Mouse (Mus musculus): ENCODE measurements around the gene Efcab2.

Efcab2 gene

GRCm38 (mm10) chr1:178485138-178485867, 79.4 kb downstream of the Efcab2 start:
- no peak for DNase-seq (ENCODE audit: low spot score)

- DNase-seq (ENCODE audit: low spot score) = no peak
Measured at GRCm38 (mm10) chr1:178485868-178486220, 80.0 kb downstream of the Efcab2 start.

GRCm38 (mm10) chr1:178486828-178487227, 80.9 kb downstream of the Efcab2 start:
- DNase-seq (ENCODE audit: low spot score) = no peak

- DNase-seq (ENCODE audit: low spot score) = no peak
Measured at GRCm38 (mm10) chr1:178489127-178489526, 83.2 kb downstream of the Efcab2 start.

- no peak for DNase-seq (ENCODE audit: low spot score)
Measured at GRCm38 (mm10) chr1:178491733-178492132, 85.8 kb downstream of the Efcab2 start.

- DNase-seq (ENCODE audit: low spot score) = no peak
Measured at GRCm38 (mm10) chr1:178492493-178492892, 86.6 kb downstream of the Efcab2 start.

- no peak for DNase-seq (ENCODE audit: low spot score)
Measured at GRCm38 (mm10) chr1:178496186-178496585, 90.3 kb downstream of the Efcab2 start.

GRCm38 (mm10) chr1:178496841-178497240, 91.0 kb downstream of the Efcab2 start:
- DNase-seq (ENCODE audit: low spot score) = peak; percentile 32

GRCm38 (mm10) chr1:178506938-178507337, 101.1 kb downstream of the Efcab2 start:
- no peak for DNase-seq (ENCODE audit: low spot score)

GRCm38 (mm10) chr1:178512323-178513031, 106.6 kb downstream of the Efcab2 start:
- DNase-seq (ENCODE audit: low spot score) = no peak

GRCm38 (mm10) chr1:178513954-178514353, 108.1 kb downstream of the Efcab2 start:
- no peak for DNase-seq (ENCODE audit: low spot score)

- DNase-seq (ENCODE audit: low spot score) = no peak
Measured at GRCm38 (mm10) chr1:178515839-178516238, 110.0 kb downstream of the Efcab2 start.

- no peak for DNase-seq (ENCODE audit: low spot score)
Measured at GRCm38 (mm10) chr1:178522389-178522788, 116.5 kb downstream of the Efcab2 start.

- DNase-seq (ENCODE audit: low spot score) = no peak
Measured at GRCm38 (mm10) chr1:178523152-178523551, 117.3 kb downstream of the Efcab2 start.

GRCm38 (mm10) chr1:178527185-178527546, 121.3 kb downstream of the Efcab2 start:
- peak; percentile 65 for DNase-seq (ENCODE audit: low spot score)

GRCm38 (mm10) chr1:178527547-178528361, 121.9 kb downstream of the Efcab2 start:
- peak; percentile 40 for DNase-seq (ENCODE audit: low spot score)

- peak; percentile 40 for DNase-seq (ENCODE audit: low spot score)
Measured at GRCm38 (mm10) chr1:178528431-178529351, 122.8 kb downstream of the Efcab2 start, which contains the start of gene Kif26b. Gene Kif26b (plus strand): TSS chr1:178529125.

- DNase-seq (ENCODE audit: low spot score) = peak; percentile 11
Measured at GRCm38 (mm10) chr1:178529512-178530300, 123.8 kb downstream of the Efcab2 start.

- DNase-seq (ENCODE audit: low spot score) = peak; percentile 80
Measured at GRCm38 (mm10) chr1:178530301-178531078, 124.6 kb downstream of the Efcab2 start.

Measured in urinary bladder, postnatal 25 days (tissue).